Mouse (Mus musculus) forebrain, embryonic 10.5 days (tissue): ENCODE data around the gene Gm49388. TPM values are rescaled to one million over a fixed set of nuclear protein-coding genes. Genes with fewer than 3 reads are reported as not detected.

Source experiments
- DNase-seq: peaks from one replicate; pipeline ENCODE4 v3.0.0-alpha.2; 2017; ENCODE audit warnings: low spot score; ENCODE audit errors: extremely low spot score
- H3K27ac ChIP-seq: fragments of 300-500 bp; sonication (generic); 2 replicates; pipeline ENCODE4 v1.5.1; 2016; ENCODE audit warnings: mild to moderate bottlenecking
- H3K27me3 ChIP-seq: fragments of 300-500 bp; sonication (generic); 2 replicates; pipeline ENCODE4 v1.6.1; 2016; ENCODE audit warnings: mild to moderate bottlenecking; ENCODE audit not compliant: poor library complexity, severe bottlenecking
- H3K36me3 ChIP-seq: fragments of 300-500 bp; sonication (generic); replicated peaks from 2 replicates; pipeline ENCODE4 v1.6.1; 2016; ENCODE audit warnings: mild to moderate bottlenecking, moderate library complexity
- H3K4me1 ChIP-seq: fragments of 300-500 bp; sonication (generic); 2 replicates; pipeline ENCODE4 v1.6.1; 2016
- H3K4me3 ChIP-seq: fragments of 300-500 bp; sonication (generic); 2 replicates; pipeline ENCODE4 v1.5.1; 2016; ENCODE audit warnings: mild to moderate bottlenecking, moderate library complexity
- H3K9me3 ChIP-seq: fragments of 300-500 bp; sonication (generic); 2 replicates; pipeline ENCODE4 v1.6.1; 2016; ENCODE audit warnings: mild to moderate bottlenecking, moderate library complexity
- WGBS: fragments of 180-500 bp; shearing (Covaris S2); methylation state at CpG from one replicate; pipeline ENCODE4 v1.1.7; 2016; 5-methylcytosine and 5-hydroxymethylcytosine counted together
- polyA plus RNA-seq: library from polyadenylated mRNA; unstranded; fragments of >200 nt; fragmentation: Nextera tagmentation; extraction: Ambion mirVana; gene quantifications from 2 replicates; pipeline ENCODE4 v1.2.1, GENCODE M21; 2016

Gene Gm49388
- polyA plus RNA-seq = not detected in 2 replicates

DNA sequence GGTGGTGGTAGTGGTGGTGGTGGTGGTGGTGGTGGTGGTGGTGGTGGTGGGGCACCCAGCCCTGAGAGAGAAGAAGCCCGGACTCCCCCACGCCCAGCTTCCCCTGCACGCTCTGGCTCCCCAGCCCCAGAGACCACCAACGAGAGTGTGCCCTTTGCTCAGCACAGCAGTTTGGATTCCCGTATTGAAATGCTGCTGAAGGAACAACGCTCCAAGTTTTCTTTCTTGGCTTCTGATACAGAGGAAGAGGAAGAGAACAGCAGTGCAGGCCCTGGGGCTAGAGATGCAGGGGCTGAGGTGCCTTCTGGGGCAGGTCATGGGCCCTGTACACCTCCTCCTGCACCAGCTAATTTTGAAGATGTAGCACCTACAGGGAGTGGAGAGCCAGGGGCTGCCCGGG, at the start of gene Gm49388:
TSS of gene Gm49388 (plus strand) at position 301 of the 400 bp plus-strand sequence.
- no peaks in the 10 kb centered on the region for H3K9me3 ChIP-seq
- H3K27me3 ChIP-seq = no peaks in the 10 kb centered on the region
- DNase-seq = no peak
- 89% methylated on average over 7 of the region's 7 CpGs for WGBS
- H3K27ac ChIP-seq = no peak within 1 kb of the TSS
- no peak within 1 kb of the TSS for H3K4me3 ChIP-seq
- no peaks in the 10 kb centered on the region for H3K4me1 ChIP-seq
- peaks cover 100% of the 10 kb centered on the region for H3K36me3 ChIP-seq

DNA sequence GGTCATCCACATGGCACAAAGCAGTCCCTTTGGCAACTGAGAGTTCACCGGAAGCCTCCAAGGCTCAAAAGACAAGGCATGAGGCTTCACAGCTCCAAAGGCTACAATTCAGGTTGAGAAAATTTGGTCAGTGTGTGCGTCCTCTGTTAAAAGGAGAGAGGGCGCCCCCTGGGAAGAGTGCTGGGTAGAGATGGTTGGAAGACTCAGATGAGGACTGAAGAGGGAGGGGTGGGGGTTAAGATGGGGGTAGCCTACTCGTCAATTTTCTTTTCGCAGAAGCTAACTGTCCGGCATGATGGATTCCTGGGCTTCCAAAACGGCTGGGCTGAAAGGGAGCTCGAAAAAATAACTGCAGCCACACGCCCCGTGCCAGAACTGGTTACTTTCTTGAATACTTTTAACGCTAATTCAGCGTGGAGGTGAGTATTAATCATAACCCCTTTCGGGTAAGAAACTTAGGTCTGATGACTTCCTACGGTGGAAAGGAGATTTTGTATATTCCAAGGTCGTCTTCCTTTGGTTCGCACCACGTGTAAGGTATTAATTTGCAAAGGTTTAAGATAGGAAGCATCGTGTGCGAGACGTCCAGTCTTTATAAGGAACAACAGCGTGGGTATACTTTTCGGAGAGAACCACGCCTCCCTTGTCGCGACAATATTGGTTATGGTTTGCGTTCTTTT, 40.9 kb upstream of the Gm49388 start, which contains the start of gene Fbxl19:
TSS of gene Fbxl19 (plus strand) at position 178 of the 680 bp plus-strand sequence.
- Histone ChIP-seq H3K27ac (peak within 1 kb of the TSS; percentile 97), H3K36me3 (peaks cover 19% of the 10 kb centered on the region), H3K4me3 (peak within 1 kb of the TSS; percentile 71), H3K4me1 (peaks cover 33% of the 10 kb centered on the region), H3K27me3 (no peaks in the 10 kb centered on the region), H3K9me3 (no peaks in the 10 kb centered on the region)
- DNase-seq = peak; percentile 72
- WGBS = under 1% methylated on average over 26 of the region's 26 CpGs

DNA sequence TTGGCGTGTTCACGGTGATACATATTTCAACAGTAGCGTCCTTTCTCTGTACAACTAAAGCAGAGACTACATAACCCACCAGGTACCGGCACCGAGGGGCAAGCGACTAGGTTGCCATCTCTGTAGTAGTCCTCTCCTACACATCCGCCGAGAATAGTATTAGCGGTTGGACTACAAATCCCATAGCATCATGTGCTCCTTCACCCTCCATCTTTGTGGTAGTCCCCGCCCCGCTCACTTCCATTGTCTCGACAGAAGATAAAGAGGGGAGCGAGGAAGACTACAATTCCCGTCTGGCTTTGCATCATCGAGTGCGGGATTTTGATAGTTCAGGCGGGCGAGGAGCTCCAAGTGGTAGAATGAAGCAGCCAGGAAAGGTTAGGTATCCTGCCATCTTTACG, 40.2 kb upstream of the Gm49388 start:
- under 1% methylated on average over 19 of the region's 19 CpGs for WGBS
- Histone ChIP-seq H3K27ac (peak overlapping the region; percentile 97), H3K36me3 (peaks cover 26% of the 10 kb centered on the region), H3K4me3 (peak overlapping the region; percentile 71), H3K4me1 (peaks cover 33% of the 10 kb centered on the region), H3K9me3 (no peaks in the 10 kb centered on the region), H3K27me3 (no peaks in the 10 kb centered on the region)
- peak; percentile 93 for DNase-seq

DNA sequence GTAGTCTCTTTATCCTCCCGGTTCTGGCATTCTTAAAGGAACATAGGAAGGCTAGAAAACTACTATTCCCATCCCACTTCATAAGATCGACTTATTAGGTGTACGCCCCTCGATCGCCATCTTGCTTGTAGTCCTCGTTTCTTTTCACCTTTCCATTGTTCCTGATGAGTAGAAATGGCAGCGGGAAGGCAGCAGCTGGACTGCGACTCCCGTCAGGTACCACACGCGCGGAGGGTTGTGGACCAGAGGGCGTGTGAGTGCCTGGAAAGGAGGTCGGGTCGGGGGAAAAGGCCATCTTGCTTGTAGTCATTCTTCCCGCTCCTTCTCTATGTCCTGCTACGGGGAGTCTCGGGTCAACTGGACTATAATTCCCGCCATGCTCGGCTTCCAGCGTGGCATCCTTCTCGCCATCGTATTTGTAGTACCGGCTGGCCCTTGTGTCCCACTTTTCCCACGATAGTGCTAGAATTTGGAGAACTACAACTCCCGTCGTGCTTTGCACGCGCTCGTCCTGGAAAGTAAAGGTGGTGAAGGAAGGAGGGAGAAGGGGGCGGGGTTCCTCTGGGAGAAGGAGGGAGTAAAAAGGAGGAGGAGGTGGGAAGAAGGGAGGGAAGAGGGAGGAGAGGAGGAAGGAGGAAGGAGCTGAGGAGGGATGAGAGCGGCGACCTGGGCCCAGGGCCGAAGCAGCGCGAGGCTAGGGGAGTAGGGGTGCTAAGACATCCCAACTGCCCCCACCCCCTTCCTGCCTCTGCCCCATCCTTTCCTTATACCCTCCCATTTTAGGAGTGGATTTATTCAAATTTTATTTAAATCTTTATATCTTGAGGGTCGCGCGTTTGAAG, 39.5 kb upstream of the Gm49388 start:
- Histone ChIP-seq H3K4me3 (peak overlapping the region; percentile 71), H3K4me1 (peaks cover 33% of the 10 kb centered on the region), H3K36me3 (peaks cover 33% of the 10 kb centered on the region), H3K27ac (peak overlapping the region; percentile 97), H3K9me3 (no peaks in the 10 kb centered on the region), H3K27me3 (no peaks in the 10 kb centered on the region)
- 0% methylated on average over 39 of the region's 39 CpGs for WGBS
- peak; percentile 96 for DNase-seq

DNA sequence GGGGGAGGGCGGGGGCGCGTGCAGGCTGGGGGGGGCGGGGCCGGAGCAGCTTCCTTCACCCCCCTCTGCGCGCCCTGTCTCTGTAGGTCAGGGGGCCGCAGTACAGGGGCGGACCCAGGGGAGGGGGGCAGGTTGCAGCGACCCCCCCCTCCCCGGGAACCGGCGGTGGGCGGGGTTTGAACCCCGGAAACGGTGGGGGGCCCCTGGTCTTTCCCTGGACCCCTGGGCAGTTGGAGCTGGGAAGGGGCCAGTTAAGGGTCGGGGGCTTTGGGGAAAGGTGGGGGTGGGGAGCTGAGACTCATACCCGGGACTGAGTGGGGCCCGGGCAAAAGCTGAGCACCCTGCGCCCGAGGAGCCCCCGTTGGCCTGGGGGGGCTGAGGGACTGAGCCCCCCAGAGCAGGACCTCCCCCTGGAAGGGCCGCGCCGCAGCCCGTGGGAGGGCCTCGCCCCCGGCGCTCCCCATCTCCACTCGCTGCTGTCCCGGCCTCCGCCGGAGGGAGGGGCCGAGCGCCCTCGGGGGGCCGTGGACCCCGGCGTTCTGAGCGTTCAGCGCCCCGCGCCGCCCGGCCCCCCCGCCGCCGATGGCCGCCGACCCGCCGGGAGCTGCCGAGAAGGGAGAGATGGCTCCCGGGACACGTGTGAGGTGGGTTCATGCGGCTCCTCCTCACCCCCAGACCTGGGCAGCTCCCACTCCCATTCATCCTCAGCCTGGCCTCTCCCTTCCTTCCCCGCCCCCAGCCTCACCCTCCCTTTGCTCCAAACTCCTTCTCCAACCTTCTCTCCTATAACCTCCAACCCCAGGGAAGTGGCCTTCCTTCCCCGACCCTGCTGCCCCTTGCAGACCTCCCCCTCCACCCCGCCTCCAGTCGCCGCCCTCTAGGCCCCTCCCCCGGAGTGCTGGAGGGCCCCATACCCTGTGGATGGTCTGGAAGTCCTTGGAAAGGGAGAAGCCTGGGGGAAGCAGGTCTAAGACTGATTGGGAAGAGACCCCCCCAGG, 38.6 kb upstream of the Gm49388 start:
- WGBS = 1% methylated on average over 42 of the region's 62 CpGs
- peak overlapping the region; percentile 71 for H3K4me3 ChIP-seq
- no peaks in the 10 kb centered on the region for H3K27me3 ChIP-seq
- H3K9me3 ChIP-seq = no peaks in the 10 kb centered on the region
- peaks cover 33% of the 10 kb centered on the region for H3K4me1 ChIP-seq
- peaks cover 42% of the 10 kb centered on the region for H3K36me3 ChIP-seq
- peak overlapping the region; percentile 97 for H3K27ac ChIP-seq
- DNase-seq = peak; percentile 70

DNA sequence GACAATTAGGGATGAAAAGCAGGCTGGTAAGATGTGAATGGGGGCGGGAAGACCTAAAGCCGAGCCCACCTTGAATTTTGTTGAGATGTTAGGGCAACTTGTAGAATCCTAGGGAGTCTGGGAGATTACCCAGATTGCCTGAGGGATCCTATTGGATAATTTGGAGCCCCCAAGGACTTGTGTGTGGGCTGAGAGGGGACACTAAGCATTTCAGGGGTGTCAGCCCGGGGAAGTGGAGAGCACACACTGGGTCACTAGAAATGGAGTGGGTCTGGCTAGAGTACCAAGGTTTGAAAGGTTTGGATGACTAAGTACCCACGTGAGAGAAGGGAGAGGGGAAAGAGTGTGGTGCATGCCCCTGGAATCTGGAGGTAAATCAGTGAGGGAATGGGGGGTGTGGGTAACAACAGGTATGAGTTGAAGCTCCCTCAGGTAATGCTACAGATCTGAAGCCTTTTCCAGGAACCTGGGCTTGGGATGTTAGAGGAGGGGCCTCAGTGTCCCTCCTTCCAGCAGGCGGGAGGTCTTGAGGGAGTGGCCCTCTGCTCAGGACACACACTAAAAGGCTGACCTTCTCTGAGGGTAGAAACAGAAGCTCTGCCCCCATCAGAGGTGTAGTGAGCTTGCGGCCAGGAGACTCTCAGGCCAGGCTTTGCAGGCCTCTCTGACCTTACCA, 37.7 kb upstream of the Gm49388 start:
- H3K27ac ChIP-seq = peak overlapping the region; percentile 97
- peak overlapping the region; percentile 71 for H3K4me3 ChIP-seq
- H3K9me3 ChIP-seq = no peaks in the 10 kb centered on the region
- peaks cover 51% of the 10 kb centered on the region for H3K36me3 ChIP-seq
- no peaks in the 10 kb centered on the region for H3K27me3 ChIP-seq
- 36% methylated on average over 6 of the region's 6 CpGs for WGBS
- H3K4me1 ChIP-seq = peaks cover 35% of the 10 kb centered on the region
- DNase-seq = no peak

DNA sequence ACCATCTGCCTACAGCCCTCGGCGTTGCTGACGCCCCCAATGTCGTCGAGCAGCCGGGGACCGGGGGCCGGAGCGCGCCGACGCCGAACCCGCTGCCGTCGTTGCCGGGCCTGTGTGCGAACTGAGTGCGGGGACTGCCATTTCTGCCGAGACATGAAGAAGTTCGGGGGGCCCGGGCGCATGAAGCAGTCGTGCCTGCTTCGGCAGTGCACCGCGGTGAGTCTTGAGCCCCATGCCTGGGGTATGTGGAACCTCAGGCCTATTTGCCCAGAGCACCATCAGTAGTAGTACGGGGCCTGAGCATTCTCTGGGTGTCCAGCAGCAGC, 37.2 kb upstream of the Gm49388 start:
- peaks cover 56% of the 10 kb centered on the region for H3K36me3 ChIP-seq
- H3K9me3 ChIP-seq = no peaks in the 10 kb centered on the region
- H3K4me1 ChIP-seq = peaks cover 35% of the 10 kb centered on the region
- no peaks in the 10 kb centered on the region for H3K27me3 ChIP-seq
- peak overlapping the region; percentile 71 for H3K4me3 ChIP-seq
- WGBS = 93% methylated on average over 28 of the region's 28 CpGs
- DNase-seq = no peak
- peak overlapping the region; percentile 97 for H3K27ac ChIP-seq

DNA sequence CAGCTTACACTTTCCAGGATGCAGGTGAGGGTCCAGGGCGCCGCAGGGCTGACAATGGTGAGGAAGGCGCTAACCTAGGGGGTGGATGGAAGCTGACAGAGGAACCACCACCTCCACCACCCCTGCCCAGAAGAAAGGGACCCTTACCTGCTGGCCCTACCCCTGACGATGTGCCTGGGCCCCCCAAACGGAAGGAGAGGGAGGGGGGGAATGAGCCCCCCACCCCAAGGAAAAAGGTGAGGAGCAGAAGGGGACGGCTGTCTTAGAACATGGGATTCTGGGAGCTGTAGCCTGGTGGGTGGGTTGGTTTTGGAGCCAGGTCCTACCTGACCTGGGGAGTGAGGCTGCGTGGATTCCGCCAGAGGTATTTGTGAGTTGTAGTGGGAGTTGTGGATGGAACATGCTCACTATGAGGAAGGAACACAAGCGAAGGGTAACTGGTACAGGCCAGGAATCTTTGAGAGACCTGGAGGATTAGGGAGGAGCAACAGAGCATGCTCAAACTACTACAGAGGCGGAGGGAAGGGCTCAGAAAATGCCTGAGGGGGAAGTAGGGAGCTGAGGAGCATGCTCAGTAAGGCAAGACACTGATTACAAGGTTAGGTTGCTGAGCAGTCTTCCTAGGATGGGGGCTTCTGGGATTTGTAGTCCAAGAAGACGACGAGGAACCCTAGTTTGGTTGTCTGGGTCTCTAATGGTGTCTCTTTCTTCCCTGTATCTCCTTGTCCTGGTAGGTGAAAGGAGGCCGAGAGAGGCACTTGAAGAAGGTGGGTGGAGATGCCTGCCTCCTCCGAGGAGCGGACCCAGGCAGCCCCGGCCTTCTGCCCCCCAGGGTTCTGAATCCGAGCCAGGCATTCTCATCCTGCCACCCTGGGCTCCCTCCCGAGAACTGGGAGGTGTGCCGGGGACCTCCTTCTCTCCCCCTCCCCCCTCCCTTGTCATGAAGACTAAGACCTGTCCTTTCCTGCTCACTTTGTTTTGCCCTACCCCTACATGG, 35.0 kb upstream of the Gm49388 start:
- Histone ChIP-seq H3K27me3 (no peaks in the 10 kb centered on the region), H3K4me3 (no peak overlapping the region), H3K4me1 (peaks cover 23% of the 10 kb centered on the region), H3K27ac (0 out of 2 replicates have a peak overlapping the region, but pooled peaks have one; percentile 26), H3K9me3 (no peaks in the 10 kb centered on the region), H3K36me3 (peaks cover 78% of the 10 kb centered on the region)
- no peak for DNase-seq
- 88% methylated on average over 19 of the region's 19 CpGs for WGBS

DNA sequence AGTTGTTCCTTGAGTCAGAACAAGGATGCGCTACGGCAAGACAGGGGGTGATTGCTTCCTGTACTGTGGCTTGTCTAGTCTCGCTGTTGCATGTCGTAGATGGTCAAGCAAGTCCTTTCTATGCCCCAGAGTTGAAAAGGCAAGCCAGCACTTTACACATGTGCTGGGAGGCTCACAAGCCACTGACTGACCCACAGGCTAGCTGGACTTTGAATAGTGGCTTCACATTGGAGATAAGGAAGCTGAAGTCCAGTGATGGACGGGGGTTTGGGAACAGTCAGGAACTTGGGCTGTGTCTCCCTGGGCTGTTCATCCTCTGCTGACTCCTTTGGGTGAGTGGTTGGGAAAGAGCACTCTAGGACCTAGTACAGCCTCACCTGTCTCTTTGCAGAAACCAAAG, 33.8 kb upstream of the Gm49388 start:
- WGBS = 95% methylated on average over 5 of the region's 5 CpGs
- no peak for DNase-seq
- no peaks in the 10 kb centered on the region for H3K27me3 ChIP-seq
- H3K36me3 ChIP-seq = peaks cover 90% of the 10 kb centered on the region
- no peak overlapping the region for H3K27ac ChIP-seq
- no peak overlapping the region for H3K4me3 ChIP-seq
- peaks cover 23% of the 10 kb centered on the region for H3K4me1 ChIP-seq
- no peaks in the 10 kb centered on the region for H3K9me3 ChIP-seq

DNA sequence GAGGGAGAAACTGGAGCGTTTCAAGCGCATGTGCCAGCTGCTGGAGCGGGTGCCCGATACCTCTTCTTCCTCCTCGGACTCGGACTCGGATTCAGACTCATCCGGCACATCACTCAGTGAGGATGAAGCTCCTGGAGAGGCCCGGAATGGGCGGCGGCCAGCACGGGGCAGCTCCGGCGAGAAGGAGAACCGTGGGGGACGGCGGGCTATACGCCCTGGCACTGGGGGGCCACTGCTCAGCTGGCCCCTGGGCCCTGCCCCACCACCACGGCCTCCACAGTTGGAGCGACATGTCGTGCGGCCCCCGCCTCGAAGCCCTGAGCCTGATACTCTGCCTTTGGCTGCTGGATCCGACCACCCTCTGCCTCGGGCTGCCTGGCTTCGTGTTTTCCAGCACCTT, 33.3 kb upstream of the Gm49388 start:
- H3K27ac ChIP-seq = no peak overlapping the region
- peaks cover 94% of the 10 kb centered on the region for H3K36me3 ChIP-seq
- peaks cover 18% of the 10 kb centered on the region for H3K4me1 ChIP-seq
- no peaks in the 10 kb centered on the region for H3K27me3 ChIP-seq
- WGBS = 96% methylated on average over 27 of the region's 27 CpGs
- no peak for DNase-seq
- no peak overlapping the region; the same call in 1 of the 2 replicates for H3K4me3 ChIP-seq
- no peaks in the 10 kb centered on the region for H3K9me3 ChIP-seq

DNA sequence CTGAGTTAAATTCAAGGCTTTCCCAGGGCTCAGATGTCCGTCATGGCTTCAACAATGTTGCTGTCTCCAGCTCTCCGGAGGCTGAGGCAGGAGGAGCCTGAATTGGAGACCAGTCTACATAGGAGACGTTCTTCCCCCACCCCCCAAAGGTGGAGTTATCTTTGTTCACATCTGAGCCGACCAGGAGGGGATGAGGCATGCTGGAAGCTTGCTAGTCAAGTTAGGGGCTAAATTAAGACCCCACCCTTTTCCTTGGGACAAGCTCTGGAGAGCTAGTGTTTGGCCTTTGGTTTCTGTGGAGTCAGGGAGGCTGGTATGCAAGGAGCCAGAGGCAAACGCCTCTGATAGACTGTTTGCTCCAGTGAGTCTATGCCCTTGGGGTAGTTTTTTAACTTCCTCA, 32.2 kb upstream of the Gm49388 start:
- H3K4me1 ChIP-seq = peaks cover 7% of the 10 kb centered on the region
- no peak overlapping the region for H3K27ac ChIP-seq
- H3K27me3 ChIP-seq = no peaks in the 10 kb centered on the region
- DNase-seq = no peak
- H3K36me3 ChIP-seq = peaks cover 100% of the 10 kb centered on the region
- H3K9me3 ChIP-seq = no peaks in the 10 kb centered on the region
- WGBS = 85% methylated on average over 5 of the region's 5 CpGs
- H3K4me3 ChIP-seq = no peak overlapping the region
